Mouse (Mus musculus) brain, embryonic 14.5 days (tissue): ENCODE measurements at regions not wholly inside any gene's neighbourhood (a gene's known extent, or its start where the extent isn't known, plus 50 kb on each side); places are given as distances from the start of the nearest gene placed in this dataset.

Experiments used
- CTCF ChIP-seq: fragments of 200-500 bp; IDR thresholded peaks from 2 replicates; pipeline ENCODE4 v1.5.1; 2012; ENCODE audit warnings: inconsistent platforms, mild to moderate bottlenecking, moderate library complexity, borderline replicate concordance; ENCODE audit not compliant: insufficient read depth, insufficient read length; ENCODE audit errors: extremely low read depth
- POLR2A ChIP-seq: fragments of 200-500 bp; IDR thresholded peaks from 2 replicates; pipeline ENCODE4 v1.6.1; 2012; ENCODE audit warnings: mild to moderate bottlenecking, inconsistent platforms, borderline replicate concordance; ENCODE audit not compliant: poor library complexity, insufficient read depth, insufficient read length, severe bottlenecking; ENCODE audit errors: extremely low read depth

- no peak for TF ChIP-seq POLR2A
- TF ChIP-seq CTCF, result no peak
Observed at GRCm38 (mm10) chr12:109947886-109948433, 330.9 kb upstream of the Dio3 start.
